Mouse (Mus musculus) midbrain, embryonic 15.5 days (tissue): ENCODE data around the gene Ankzf1. TPM values are rescaled to one million over a fixed set of nuclear protein-coding genes. Genes with fewer than 3 reads are reported as not detected.
"Not testable (repeated sequence)": the region's sequence is repeated elsewhere in the genome, so short reads cannot be mapped to it uniquely, and the experiment has no call there.

Experiments
- ATAC-seq: fragments of 200-750 bp; cut with Nextera tagmentation; replicated peaks from 2 replicates; pipeline ENCODE4 v1.8.0; 2017; ENCODE audit warnings: moderate TSS enrichment
- H3K27ac ChIP-seq: fragments of 300-500 bp; sonication (generic); 2 replicates; pipeline ENCODE4 v1.5.1; 2015; ENCODE audit warnings: mild to moderate bottlenecking, inconsistent platforms
- H3K27me3 ChIP-seq: fragments of 300-500 bp; sonication (generic); replicated peaks from 2 replicates; pipeline ENCODE4 v1.6.1; 2015; ENCODE audit warnings: inconsistent platforms
- H3K36me3 ChIP-seq: fragments of 300-500 bp; sonication (generic); replicated peaks from 2 replicates; pipeline ENCODE4 v1.6.1; 2015; ENCODE audit warnings: inconsistent platforms
- H3K4me1 ChIP-seq: fragments of 300-500 bp; sonication (generic); 2 replicates; pipeline ENCODE4 v1.6.1; 2015; ENCODE audit warnings: inconsistent platforms
- H3K4me2 ChIP-seq: fragments of 300-500 bp; sonication (generic); 2 replicates; pipeline ENCODE4 v1.6.1; 2015; ENCODE audit warnings: inconsistent platforms, mild to moderate bottlenecking, moderate library complexity
- H3K4me3 ChIP-seq: fragments of 300-500 bp; sonication (generic); 2 replicates; pipeline ENCODE4 v1.5.1; 2015; ENCODE audit warnings: mild to moderate bottlenecking, inconsistent platforms
- H3K9ac ChIP-seq: fragments of 300-500 bp; sonication (generic); 2 replicates; pipeline ENCODE4 v1.6.1; 2015; ENCODE audit warnings: mild to moderate bottlenecking, inconsistent platforms
- H3K9me3 ChIP-seq: fragments of 300-500 bp; sonication (generic); 2 replicates; pipeline ENCODE4 v1.6.1; 2016; ENCODE audit warnings: inconsistent platforms
- WGBS: fragments of 180-500 bp; shearing (Covaris S2); methylation state at CpG from one replicate; pipeline ENCODE4 v1.1.7; 2015; ENCODE audit warnings: mixed read lengths; 5-methylcytosine and 5-hydroxymethylcytosine counted together
- polyA plus RNA-seq: library from polyadenylated mRNA; unstranded; fragments of >200 nt; fragmentation: Nextera tagmentation; extraction: Ambion mirVana; gene quantifications from 2 replicates; pipeline ENCODE4 v1.2.1, GENCODE M21; 2015

The Ankzf1 gene
- polyA plus RNA-seq, 1 experiment from 2014 or later, result 27.7 TPM

GRCm38 (mm10) chr1:75231224-75231623 lies 39.3 kb downstream of the Ankzf1 start:
- H3K27ac ChIP-seq, result no peak overlapping the region
- no peaks in the 10 kb centered on the region; the same call in 1 of the 2 replicates for H3K27me3 ChIP-seq
- ATAC-seq, result no peak
- H3K9ac ChIP-seq, result no peak overlapping the region
- H3K4me1 ChIP-seq, result peaks cover 10% of the 10 kb centered on the region
- H3K4me3 ChIP-seq, result no peak overlapping the region
- H3K36me3 ChIP-seq, result no peaks in the 10 kb centered on the region
- WGBS, result 75% methylated on average over 4 of the region's 4 CpGs
- H3K9me3 ChIP-seq, result no peaks in the 10 kb centered on the region
- no peak overlapping the region for H3K4me2 ChIP-seq

DNA sequence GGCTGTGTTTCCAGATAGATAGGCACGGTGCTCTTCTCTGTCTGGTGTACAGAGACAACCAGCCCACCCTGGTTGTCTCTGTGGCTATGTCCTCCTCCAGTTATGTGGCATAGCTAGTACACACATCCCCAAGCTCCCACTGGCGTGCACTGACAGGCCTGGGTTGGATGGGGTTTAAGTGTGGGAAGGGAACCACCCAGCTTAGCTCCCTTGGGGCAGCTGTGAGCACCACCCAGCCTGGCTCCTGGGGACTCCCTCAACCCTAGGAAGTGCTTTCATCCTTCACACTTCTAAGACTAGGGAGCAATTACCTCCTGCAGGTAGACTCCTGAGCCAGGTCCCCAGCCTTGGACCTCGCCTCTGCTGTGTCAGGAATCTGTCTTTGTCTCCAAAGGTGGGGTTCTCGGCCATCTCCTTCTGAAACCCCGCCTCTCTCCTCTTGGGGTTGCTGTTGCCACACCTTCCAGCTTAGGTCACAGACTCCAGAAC lies 39.8 kb downstream of the Ankzf1 start, which contains the start of gene A630095N17Rik:
Gene A630095N17Rik, minus strand, starts transcription at position 439 of the 489 bp plus-strand sequence.
- H3K27me3 ChIP-seq, result no peaks in the 10 kb centered on the region
- H3K4me1 ChIP-seq, result peaks cover 11% of the 10 kb centered on the region
- WGBS, result 77% methylated on average over 5 of the region's 5 CpGs
- no peak for ATAC-seq
- no peak within 1 kb of the TSS for H3K4me3 ChIP-seq
- no peaks in the 10 kb centered on the region for H3K36me3 ChIP-seq
- no peak within 1 kb of the TSS for H3K4me2 ChIP-seq
- no peak within 1 kb of the TSS for H3K27ac ChIP-seq
- no peak within 1 kb of the TSS for H3K9ac ChIP-seq
- H3K9me3 ChIP-seq, result no peaks in the 10 kb centered on the region

DNA sequence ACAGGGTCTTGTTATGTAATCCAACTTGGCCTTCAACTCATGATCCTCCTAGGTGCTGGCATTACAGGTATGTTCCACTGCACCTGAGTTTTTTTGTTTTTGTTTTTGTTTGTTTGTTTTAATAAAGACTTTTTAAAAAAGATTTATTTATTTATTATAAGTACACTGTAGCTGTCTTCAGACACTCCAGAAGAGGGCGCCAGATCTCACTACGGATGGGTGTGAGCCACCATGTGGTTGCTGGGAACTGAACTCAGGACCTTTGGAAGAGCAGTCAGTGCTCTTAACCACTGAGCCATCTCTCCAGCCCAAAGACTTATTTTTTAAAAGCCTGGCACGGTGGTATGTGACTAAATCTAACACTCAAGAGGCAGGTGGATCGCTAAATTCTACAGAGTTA lies 40.5 kb downstream of the Ankzf1 start:
- ATAC-seq, H3K27me3 ChIP-seq, H3K9ac ChIP-seq, H3K27ac ChIP-seq, H3K4me3 ChIP-seq, H3K36me3 ChIP-seq, H3K4me2 ChIP-seq, H3K9me3 ChIP-seq: not testable (repeated sequence)
- H3K4me1 ChIP-seq, result peaks cover 19% of the 10 kb centered on the region
- WGBS, result 68% methylated on average over 4 of the region's 4 CpGs

GRCm38 (mm10) chr1:75234606-75235005 lies 42.7 kb downstream of the Ankzf1 start:
- peaks cover 24% of the 10 kb centered on the region for H3K4me1 ChIP-seq
- H3K9ac ChIP-seq, result no peak overlapping the region
- ATAC-seq, result peak; percentile 62
- H3K27me3 ChIP-seq, result no peaks in the 10 kb centered on the region
- peak overlapping the region; percentile 15; the same call in 1 of the 2 replicates for H3K27ac ChIP-seq
- H3K4me3 ChIP-seq, result no peak overlapping the region
- no peaks in the 10 kb centered on the region for H3K36me3 ChIP-seq
- H3K9me3 ChIP-seq, result no peaks in the 10 kb centered on the region
- WGBS, result under 1% methylated on average over 8 of the region's 8 CpGs
- no peak overlapping the region for H3K4me2 ChIP-seq

DNA sequence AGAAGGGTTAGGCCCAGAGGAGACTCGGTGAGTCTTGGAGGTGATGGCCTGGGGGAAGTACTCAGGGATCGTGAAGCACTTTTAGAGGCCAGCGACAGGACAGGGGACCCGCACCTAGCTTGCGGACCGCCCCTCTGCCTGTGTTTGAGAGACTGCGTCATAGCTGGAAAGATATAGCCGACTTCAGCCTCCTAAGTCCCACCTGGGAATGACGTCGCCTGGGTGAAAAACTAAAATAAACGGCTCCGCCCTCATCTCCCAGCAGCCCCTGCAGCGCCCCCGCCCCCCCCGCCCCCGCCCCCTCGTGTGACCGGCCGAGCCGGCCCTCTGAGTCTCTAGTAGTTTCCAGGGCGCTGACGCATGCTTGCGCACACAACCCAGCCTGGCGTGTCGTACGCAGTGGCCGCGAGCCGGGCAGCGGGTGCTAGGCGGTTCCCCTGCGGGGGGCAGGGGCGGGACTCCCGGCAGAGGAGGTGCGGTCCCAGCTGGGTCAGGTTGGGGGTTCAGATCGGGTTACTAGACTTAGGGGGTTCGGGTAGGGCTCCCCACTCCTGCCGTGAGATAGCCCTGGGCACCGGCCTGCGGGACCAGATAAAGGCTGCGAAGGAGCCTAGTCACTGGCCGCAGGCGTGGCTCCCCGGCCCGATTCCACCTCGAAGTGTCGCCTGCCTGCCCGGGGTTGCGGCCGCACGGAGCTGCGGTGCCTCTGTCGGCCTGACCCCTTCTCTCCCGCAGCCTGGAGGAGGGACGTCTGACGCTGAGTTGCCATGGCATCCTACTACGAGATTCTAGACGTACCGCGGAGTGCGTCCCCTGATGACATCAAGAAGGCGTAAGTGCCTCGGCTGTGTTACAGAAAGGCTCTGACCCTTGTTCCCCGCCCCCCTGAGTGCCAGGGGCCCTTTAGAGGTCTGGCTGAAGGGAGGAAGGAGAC lies 44.4 kb downstream of the Ankzf1 start, which contains the start of gene Dnajb2:
Gene Dnajb2, plus strand, starts transcription at position 290 of the 934 bp plus-strand sequence.
- Histone ChIP-seq H3K27ac (peak within 1 kb of the TSS; percentile 83), H3K9me3 (no peaks in the 10 kb centered on the region), H3K9ac (peak within 1 kb of the TSS; percentile 87), H3K27me3 (no peaks in the 10 kb centered on the region), H3K4me3 (peak within 1 kb of the TSS; percentile 70), H3K4me1 (peaks cover 24% of the 10 kb centered on the region), H3K4me2 (peak within 1 kb of the TSS; percentile 88), H3K36me3 (no peaks in the 10 kb centered on the region)
- WGBS, result under 1% methylated on average over 61 of the region's 64 CpGs
- ATAC-seq, result peak; percentile 90

DNA sequence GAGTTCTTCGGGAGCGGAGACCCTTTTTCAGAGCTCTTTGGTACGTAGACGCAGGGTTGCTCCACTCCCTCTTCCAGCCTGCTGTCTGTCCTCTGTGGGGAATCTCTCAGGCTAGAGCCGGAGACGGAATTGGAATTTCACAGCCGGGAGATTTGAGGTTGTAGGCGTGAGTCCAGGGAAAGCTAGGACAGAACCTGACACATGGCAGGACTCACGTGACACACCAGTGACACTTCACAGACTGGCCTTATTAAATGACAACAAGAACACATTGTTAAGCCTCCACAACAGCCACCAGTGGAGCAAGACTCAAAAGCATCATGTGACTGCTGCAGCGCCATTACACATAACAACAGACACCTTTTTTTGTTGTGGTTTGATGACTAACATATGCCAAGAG lies 47.6 kb downstream of the Ankzf1 start:
- Histone ChIP-seq H3K27ac (no peak overlapping the region), H3K27me3 (no peaks in the 10 kb centered on the region), H3K9me3 (no peaks in the 10 kb centered on the region), H3K4me3 (no peak overlapping the region), H3K4me2 (no peak overlapping the region), H3K9ac (no peak overlapping the region), H3K36me3 (no peaks in the 10 kb centered on the region; the same call in 1 of the 2 replicates), H3K4me1 (peaks cover 22% of the 10 kb centered on the region)
- 86% methylated on average over 10 of the region's 10 CpGs for WGBS
- ATAC-seq, result no peak

DNA sequence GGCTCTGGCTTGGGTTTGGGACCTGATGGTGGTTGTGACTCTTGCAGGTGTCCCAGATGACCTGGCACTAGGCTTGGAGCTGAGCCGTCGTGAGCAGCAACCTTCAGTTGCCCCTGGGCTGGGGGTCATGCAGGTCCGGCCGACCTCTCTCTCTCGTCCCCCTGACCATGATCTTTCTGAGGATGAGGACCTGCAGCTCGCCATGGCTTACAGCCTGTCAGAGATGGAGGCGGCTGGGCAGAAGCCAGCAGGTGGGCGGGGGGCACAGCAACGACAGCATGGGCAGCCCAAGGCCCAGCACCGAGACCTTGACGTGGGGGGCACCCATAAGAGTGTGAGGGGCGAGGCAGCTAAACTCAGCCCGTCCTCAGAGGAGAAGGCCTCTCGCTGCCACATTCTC lies 51.5 kb downstream of the Ankzf1 start:
- no peak for ATAC-seq
- Histone ChIP-seq H3K9ac (no peak overlapping the region), H3K4me3 (no peak overlapping the region), H3K4me2 (no peak overlapping the region), H3K36me3 (no peaks in the 10 kb centered on the region; the same call in 1 of the 2 replicates), H3K4me1 (no peaks in the 10 kb centered on the region), H3K9me3 (no peaks in the 10 kb centered on the region), H3K27me3 (no peaks in the 10 kb centered on the region), H3K27ac (no peak overlapping the region)
- 87% methylated on average over 14 of the region's 14 CpGs for WGBS

DNA sequence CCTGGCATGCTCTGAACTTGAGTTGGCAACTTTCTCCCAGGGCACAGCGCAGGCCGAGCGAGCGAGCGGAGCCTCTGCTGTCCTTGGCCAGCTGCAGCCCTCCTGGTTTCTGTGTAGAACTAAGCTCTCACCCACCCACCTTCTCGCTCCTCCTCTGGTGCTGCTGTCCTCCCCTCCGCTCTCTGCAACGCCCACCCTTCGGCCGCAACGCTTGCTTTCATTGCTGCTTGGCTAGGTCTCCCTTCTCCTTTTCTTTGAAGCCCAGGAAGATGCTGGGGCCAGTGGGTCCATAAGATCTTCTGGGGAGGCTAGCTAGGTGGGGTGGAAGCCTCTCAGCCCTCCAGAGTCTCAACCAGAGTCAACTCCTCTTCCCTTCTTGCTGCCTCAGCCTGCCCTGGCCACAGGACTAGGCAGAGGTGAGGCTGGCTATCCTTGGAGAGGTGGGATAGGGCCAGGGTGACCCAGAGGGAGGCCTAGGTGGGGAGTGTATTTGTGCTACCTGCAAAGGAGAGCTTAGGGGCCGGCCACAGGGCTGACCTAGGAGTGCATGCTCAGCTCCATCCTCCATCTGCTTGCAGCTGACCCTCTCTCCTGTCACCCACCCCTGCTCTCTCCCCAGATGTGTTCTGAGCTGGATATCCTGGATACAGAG lies 52.4 kb downstream of the Ankzf1 start:
- Histone ChIP-seq H3K36me3 (no peaks in the 10 kb centered on the region; the same call in 1 of the 2 replicates), H3K9ac (no peak overlapping the region), H3K4me1 (no peaks in the 10 kb centered on the region), H3K4me2 (no peak overlapping the region), H3K27ac (no peak overlapping the region), H3K9me3 (no peaks in the 10 kb centered on the region), H3K27me3 (no peaks in the 10 kb centered on the region), H3K4me3 (no peak overlapping the region)
- ATAC-seq, result peak; percentile 18; the same call in 1 of the 2 replicates
- 88% methylated on average over 12 of the region's 12 CpGs for WGBS

DNA sequence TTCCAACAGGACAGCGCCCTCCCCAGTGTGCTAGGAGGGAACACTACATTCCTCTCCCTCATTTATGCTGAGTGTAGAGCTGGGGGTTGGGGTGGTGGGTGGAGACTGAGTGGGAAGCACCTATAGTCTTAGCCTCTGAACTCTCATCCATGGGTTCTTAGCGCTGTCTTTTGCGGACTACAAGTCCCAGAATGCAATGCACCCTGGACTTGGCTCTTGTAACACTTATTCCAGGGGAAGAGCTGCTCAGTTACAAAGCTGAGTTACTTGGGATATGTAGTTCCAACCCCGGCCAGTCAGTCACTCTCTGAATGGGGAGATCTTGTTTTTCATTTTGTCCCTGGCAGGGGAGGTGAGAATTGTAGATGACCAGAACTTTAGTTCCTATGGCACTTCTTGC lies 52.9 kb downstream of the Ankzf1 start:
- H3K27me3 ChIP-seq, result no peaks in the 10 kb centered on the region
- peak; percentile 73 for ATAC-seq
- 13% methylated on average over 4 of the region's 4 CpGs for WGBS
- H3K9ac ChIP-seq, result no peak overlapping the region
- no peak overlapping the region for H3K4me2 ChIP-seq
- H3K36me3 ChIP-seq, result no peaks in the 10 kb centered on the region; the same call in 1 of the 2 replicates
- no peak overlapping the region for H3K4me3 ChIP-seq
- H3K4me1 ChIP-seq, result no peaks in the 10 kb centered on the region
- H3K9me3 ChIP-seq, result no peaks in the 10 kb centered on the region
- no peak overlapping the region for H3K27ac ChIP-seq

DNA sequence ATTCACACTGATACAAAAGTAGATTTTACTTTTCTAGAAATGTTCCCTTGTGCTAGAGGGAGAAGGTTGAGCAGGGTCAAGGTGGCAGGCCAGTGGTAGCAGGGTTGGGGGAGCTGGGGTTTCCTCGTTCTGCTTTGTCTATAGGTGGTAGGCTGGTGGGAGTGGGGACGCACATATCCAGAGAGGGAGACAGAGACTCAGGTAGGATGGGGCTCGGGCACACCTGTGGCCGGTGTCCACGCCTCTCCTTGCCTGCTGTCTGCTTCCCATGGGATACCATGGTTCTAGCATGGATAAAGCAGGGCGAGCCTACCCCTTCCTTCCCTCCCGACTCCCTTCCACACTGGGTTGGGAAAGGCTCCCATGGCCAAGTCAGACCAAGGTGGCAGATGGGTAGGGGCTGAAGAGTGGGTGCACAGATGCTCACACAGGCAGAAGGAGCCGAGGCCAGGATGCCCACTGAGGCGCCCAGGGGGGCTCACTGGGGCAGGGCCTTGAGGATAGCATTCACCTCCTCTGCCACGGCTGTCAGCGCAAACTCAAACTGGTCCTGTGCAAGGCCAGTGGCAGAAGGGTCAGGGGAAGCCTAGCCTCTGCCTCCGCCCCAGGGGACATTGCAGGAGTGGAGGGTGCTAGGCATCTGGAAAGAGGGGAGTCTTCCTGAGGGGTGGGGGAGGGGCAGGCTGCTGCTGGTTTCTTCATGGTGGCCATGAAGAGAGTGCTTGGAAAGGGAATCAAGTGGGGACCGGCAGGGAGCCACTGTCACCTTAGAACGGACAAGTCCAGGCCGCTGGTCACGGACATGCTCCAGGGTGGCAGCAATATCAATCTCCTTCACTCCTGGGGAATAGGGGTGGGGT lies 55.4 kb downstream of the Ankzf1 start:
- H3K9me3 ChIP-seq, result no peaks in the 10 kb centered on the region
- no peaks in the 10 kb centered on the region for H3K36me3 ChIP-seq
- no peak for ATAC-seq
- no peak overlapping the region for H3K9ac ChIP-seq
- no peak overlapping the region for H3K4me2 ChIP-seq
- WGBS, result 82% methylated on average over 16 of the region's 16 CpGs
- H3K4me3 ChIP-seq, result no peak overlapping the region
- peaks cover 7% of the 10 kb centered on the region for H3K4me1 ChIP-seq
- no peak overlapping the region for H3K27ac ChIP-seq
- H3K27me3 ChIP-seq, result no peaks in the 10 kb centered on the region

DNA sequence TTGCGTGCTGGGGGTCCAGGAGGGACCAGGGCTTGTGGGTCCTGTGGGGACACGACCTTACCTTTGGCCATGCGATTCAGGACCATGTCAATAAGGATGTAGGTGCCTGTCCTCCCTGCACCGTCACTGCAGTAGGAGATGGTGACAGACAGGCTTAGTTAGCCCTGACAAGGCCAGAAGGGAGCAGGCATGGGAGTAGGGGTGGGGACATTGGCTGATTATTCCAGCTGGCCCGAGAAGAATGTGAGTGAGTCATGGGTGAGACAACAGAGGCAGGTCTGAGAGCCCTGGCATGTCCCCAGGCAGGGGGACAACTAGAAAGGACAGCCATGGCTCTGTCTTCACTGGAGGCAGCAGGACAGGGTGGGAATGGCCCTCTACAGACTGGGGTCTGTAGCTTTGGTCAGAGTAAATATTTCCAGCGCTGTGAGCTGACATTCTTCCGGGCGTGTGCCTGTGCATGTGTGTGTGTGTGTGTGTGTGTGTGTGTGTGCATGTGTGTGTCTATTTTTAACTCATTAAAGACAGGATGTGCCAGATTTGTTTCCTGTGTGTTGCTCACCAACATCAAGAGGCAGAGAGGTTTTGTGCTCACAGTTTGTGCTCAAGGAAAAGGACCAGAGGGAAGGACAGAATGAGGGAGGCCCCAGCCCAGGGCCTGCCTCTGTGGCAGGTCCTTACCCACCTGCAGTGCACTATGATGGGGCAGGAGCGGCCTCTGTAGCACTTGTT lies 56.3 kb downstream of the Ankzf1 start:
- Histone ChIP-seq H3K9ac (no peak overlapping the region), H3K27ac (no peak overlapping the region), H3K27me3 (0 out of 2 replicates have a peak, but pooled peaks cover 6% of the 10 kb centered on the region), H3K4me1 (peaks cover 7% of the 10 kb centered on the region), H3K9me3 (no peaks in the 10 kb centered on the region), H3K4me3 (no peak overlapping the region), H3K4me2 (no peak overlapping the region), H3K36me3 (no peaks in the 10 kb centered on the region)
- 63% methylated on average over 9 of the region's 9 CpGs for whole genome bisulfite sequencing
- ATAC-seq, result no peak
